Mouse (Mus musculus): Measurements from ENCODE around the gene Rab2b. TPM values are rescaled to one million over a fixed set of nuclear protein-coding genes. Genes with fewer than 3 reads are reported as not detected.
A peak's percentile ranks its signal among the peaks of the same experiment; 100 is the strongest.

The Rab2b gene
- polyA plus RNA-seq, 1 experiment from 2014 or later, result 7.8 TPM

DNA sequence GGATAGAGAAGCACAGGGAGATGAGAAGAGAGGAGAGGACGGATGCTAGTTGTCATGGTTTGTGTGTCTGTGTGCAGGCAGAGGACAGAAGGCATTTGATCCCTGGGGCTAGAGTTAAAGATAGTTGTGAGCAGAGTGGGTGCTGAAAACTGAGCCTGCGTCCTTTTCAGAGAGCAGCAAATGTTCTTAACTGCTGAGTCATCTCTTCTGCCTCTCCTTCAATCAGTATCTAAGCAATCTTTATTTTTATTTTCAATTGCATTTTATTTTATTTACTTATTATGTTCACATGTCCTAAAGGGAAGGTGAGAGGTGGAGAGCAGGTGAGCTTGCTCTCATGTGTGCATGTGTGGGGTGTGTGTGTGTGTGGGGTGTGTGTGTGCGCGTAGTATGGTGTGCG is 4.3 kb upstream of the Rab2b start:
- Histone ChIP-seq H3K9me3 (ENCODE audit: control insufficient read depth) (no peaks in the 10 kb centered on the region), H3K27ac (ENCODE audit: low read depth, low read length) (no peak overlapping the region), H3K36me3 (ENCODE audit: control insufficient read depth, insufficient read depth) (peaks cover 33% of the 10 kb centered on the region), H3K9ac (ENCODE audit: low read depth, low read length) (no peak overlapping the region), H3K4me2 (replicated peaks; ENCODE audit: low read depth) (no peak overlapping the region), H3K27me3 (replicated peaks; ENCODE audit: control insufficient read depth, insufficient read depth, low read length) (no peaks in the 10 kb centered on the region), H3K4me1 (replicated peaks; ENCODE audit: control insufficient read depth, insufficient read depth, low read length) (0 out of 2 replicates have a peak, but pooled peaks cover 2% of the 10 kb centered on the region), H3K4me3 (ENCODE audit: low read depth, low read length) (no peak overlapping the region)
- TF ChIP-seq CTCF (IDR thresholded peaks at IDR 0.05; ENCODE audit: low read depth), result no peak
- ATAC-seq, result no peak
- 96% methylated on average over 5 of the region's 5 CpGs for WGBS

DNA sequence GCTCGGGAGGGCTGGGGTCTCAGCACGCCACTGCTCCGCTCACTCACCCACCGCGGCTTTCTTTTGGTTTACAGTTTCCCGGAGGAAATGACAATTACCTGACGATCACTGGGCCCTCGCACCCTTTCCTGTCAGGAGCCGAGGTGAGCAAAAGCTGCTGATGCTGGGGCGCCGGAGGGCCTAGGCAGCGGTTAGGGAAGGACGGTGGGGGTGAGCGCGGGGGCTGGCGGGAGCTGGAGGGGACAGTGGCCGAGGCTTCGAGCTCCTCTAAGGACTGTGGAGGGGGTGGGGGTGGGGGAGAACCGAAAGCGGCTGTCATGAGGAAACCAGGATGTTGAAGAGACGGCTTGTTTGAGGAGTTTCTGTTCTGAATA is 389 bp upstream of the Rab2b start:
- Histone ChIP-seq H3K9ac (ENCODE audit: low read depth, low read length) (peak overlapping the region; percentile 91), H3K27me3 (replicated peaks; ENCODE audit: control insufficient read depth, insufficient read depth, low read length) (no peaks in the 10 kb centered on the region), H3K4me1 (replicated peaks; ENCODE audit: control insufficient read depth, insufficient read depth, low read length) (0 out of 2 replicates have a peak, but pooled peaks cover 2% of the 10 kb centered on the region), H3K4me3 (ENCODE audit: low read depth, low read length) (peak overlapping the region; percentile 94), H3K36me3 (ENCODE audit: control insufficient read depth, insufficient read depth) (peaks cover 11% of the 10 kb centered on the region; the same call in 1 of the 2 replicates), H3K9me3 (ENCODE audit: control insufficient read depth) (no peaks in the 10 kb centered on the region), H3K4me2 (replicated peaks; ENCODE audit: low read depth) (peak overlapping the region; percentile 72), H3K27ac (ENCODE audit: low read depth, low read length) (peak overlapping the region; percentile 95)
- peak; percentile 23 for ATAC-seq
- no peak for TF ChIP-seq CTCF (IDR thresholded peaks at IDR 0.05; ENCODE audit: low read depth)
- under 1% methylated on average over 21 of the region's 21 CpGs for WGBS

DNA sequence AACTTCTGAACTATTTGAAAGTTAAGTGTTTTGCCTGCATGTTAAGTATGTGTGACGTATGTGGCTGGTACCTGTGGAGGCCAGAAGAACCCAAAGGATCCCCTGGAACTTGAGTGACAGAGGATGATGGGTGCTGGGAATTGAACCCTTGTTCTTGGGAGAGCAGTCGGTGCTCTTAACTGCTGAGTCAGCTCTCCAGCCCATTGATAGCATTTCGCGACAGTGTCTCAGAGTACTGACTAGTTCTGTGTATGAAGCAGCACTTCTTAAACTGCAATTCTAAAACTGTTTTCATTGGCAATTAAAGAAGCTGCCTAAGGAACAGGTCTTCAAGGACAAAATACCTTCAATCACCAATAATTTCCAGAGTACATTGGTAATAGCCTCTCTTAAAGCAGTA is 2.1 kb downstream of the Rab2b start:
- Histone ChIP-seq H3K9ac (ENCODE audit: low read depth, low read length) (no peak overlapping the region), H3K4me3 (ENCODE audit: low read depth, low read length) (no peak overlapping the region), H3K4me1 (replicated peaks; ENCODE audit: control insufficient read depth, insufficient read depth, low read length) (0 out of 2 replicates have a peak, but pooled peaks cover 2% of the 10 kb centered on the region), H3K9me3 (ENCODE audit: control insufficient read depth) (no peaks in the 10 kb centered on the region), H3K27me3 (replicated peaks; ENCODE audit: control insufficient read depth, insufficient read depth, low read length) (no peaks in the 10 kb centered on the region), H3K4me2 (replicated peaks; ENCODE audit: low read depth) (no peak overlapping the region), H3K36me3 (ENCODE audit: control insufficient read depth, insufficient read depth) (peaks cover 6% of the 10 kb centered on the region; the same call in 1 of the 2 replicates), H3K27ac (ENCODE audit: low read depth, low read length) (no peak overlapping the region)
- 84% methylated on average over 4 of the region's 4 CpGs for WGBS
- no peak for ATAC-seq
- TF ChIP-seq CTCF (IDR thresholded peaks at IDR 0.05; ENCODE audit: low read depth), result no peak

DNA sequence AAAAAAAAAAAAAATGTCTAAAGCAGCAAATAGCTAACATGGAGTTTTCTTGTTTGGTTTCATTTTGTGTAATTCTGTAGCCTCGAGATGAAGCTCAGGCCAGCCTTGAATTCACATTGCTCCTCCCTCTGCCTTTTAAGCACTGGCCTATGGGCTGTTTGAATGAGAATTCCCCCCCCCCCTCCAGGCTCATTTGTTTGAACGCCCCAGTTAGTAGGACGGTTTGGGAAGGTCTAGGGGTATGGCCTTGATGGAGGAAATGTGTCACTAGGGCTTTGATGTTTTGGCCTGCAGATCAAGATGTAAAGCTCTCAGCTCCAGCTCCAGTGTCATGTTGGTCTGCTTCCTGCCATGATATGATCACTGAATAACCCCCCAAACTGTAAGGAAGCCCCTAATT is 6.6 kb downstream of the Rab2b start:
- H3K4me3 ChIP-seq (ENCODE audit: low read depth, low read length), result no peak overlapping the region
- H3K9ac ChIP-seq (ENCODE audit: low read depth, low read length), result no peak overlapping the region
- no peak for TF ChIP-seq CTCF (IDR thresholded peaks at IDR 0.05; ENCODE audit: low read depth)
- no peaks in the 10 kb centered on the region for H3K9me3 ChIP-seq (ENCODE audit: control insufficient read depth)
- peaks cover 18% of the 10 kb centered on the region for H3K36me3 ChIP-seq (ENCODE audit: control insufficient read depth, insufficient read depth)
- no peak for ATAC-seq
- no peaks in the 10 kb centered on the region for H3K27me3 ChIP-seq (replicated peaks; ENCODE audit: control insufficient read depth, insufficient read depth, low read length)
- WGBS, result 74% methylated on average over 3 of the region's 3 CpGs
- no peaks in the 10 kb centered on the region for H3K4me1 ChIP-seq (replicated peaks; ENCODE audit: control insufficient read depth, insufficient read depth, low read length)
- H3K27ac ChIP-seq (ENCODE audit: low read depth, low read length), result no peak overlapping the region
- no peak overlapping the region for H3K4me2 ChIP-seq (replicated peaks; ENCODE audit: low read depth)

DNA sequence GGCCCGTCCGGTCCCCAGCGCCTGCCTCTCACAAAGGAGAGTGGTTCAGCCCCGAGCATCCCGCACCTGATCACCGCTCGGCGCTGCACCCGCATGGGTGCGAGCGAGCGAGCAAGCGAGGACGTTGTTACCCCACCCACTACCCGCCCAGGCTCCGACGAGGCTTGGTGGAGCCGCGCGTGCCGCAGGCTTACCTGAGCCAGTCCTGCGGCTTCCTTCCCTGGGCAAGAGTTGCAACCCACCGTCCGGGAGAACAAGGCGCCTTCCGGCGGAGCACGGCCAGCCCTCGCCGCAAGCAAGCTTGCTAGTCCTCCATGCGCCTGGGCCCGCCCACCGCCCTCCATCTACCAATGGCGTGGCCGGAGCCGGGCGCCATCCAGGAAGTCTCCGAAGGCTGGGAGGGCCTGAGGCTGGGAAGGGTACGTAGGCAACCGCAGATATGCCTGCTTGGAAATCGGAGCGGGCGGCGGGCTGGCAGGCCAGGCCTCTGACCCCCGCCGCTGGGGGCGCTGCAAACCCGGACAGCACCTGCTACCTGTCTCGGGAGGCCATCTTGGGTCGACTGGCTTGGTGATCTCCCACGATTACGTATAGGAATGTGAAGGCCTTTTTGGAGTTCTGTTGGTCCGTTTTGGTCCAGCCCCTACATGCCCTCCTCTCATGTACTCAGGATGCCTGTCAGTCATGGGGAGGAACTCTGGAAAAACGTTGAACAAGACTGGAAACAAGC is 21.7 kb downstream of the Rab2b start, which contains the start of gene Chd8:
Chd8 (minus strand) TSS at position 297 of the 730 bp plus-strand sequence.
- H3K4me2 ChIP-seq (replicated peaks; ENCODE audit: low read depth), result peak within 1 kb of the TSS; percentile 68
- H3K9ac ChIP-seq (ENCODE audit: low read depth, low read length), result peak within 1 kb of the TSS; percentile 72
- H3K4me3 ChIP-seq (ENCODE audit: low read depth, low read length), result peak within 1 kb of the TSS; percentile 54
- ATAC-seq, result peak; percentile 100
- no peaks in the 10 kb centered on the region for H3K27me3 ChIP-seq (replicated peaks; ENCODE audit: control insufficient read depth, insufficient read depth, low read length)
- no peaks in the 10 kb centered on the region for H3K9me3 ChIP-seq (ENCODE audit: control insufficient read depth)
- peaks cover 7% of the 10 kb centered on the region; the same call in 1 of the 2 replicates for H3K36me3 ChIP-seq (ENCODE audit: control insufficient read depth, insufficient read depth)
- 0% methylated on average over 53 of the region's 54 CpGs for WGBS
- peak within 1 kb of the TSS; percentile 85 for H3K27ac ChIP-seq (ENCODE audit: low read depth, low read length)
- TF ChIP-seq CTCF (IDR thresholded peaks at IDR 0.05; ENCODE audit: low read depth), result peak; percentile 95
- no peaks in the 10 kb centered on the region for H3K4me1 ChIP-seq (replicated peaks; ENCODE audit: control insufficient read depth, insufficient read depth, low read length)

DNA sequence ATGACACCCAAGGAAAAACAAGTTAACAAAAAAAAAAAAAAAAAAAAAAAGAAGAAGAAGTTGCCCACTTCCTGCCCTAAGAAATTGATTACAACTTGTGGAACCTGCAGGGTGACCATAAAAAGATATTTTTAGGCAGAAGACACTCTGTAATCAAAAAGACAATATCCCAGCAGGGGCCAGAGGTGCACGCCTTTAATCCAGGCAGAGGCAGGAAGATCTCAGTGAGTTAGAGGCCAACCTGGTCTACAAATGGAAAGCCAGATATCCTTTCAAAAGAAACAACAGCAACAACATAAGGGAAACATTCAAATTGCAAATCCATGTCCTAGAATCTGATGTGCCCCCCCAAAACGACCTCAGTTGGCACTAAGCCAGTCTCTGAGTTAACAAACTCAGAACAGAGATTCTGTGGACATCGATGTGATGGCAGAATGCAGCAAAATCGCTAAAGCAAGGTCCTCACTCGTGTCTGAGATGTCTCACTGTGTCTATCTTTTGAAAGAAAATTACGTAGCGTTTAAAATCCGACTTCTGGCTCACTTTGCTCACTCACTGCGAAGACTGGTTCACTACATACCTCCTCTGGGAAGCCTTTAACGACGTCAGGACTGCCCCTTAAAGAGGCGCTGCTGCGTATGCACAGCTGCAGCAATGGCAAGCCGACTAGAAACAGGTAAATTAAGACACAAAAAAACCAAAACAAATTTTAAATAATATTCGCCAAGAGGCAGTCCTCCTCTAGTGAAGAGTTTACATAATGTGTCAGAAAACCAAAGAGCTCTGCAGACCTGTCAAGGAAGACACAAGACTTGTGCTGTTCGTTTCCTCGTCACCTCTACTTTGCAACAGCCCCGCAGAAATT is 22.8 kb downstream of the Rab2b start:
- whole genome bisulfite sequencing, result 3% methylated on average over 18 of the region's 18 CpGs
- peaks cover 3% of the 10 kb centered on the region; the same call in 1 of the 2 replicates for H3K36me3 ChIP-seq (ENCODE audit: control insufficient read depth, insufficient read depth)
- no peak for TF ChIP-seq CTCF (IDR thresholded peaks at IDR 0.05; ENCODE audit: low read depth)

More for the DNA sequence above, 22.8 kb downstream of the Rab2b start:
- peak overlapping the region; percentile 72 for H3K9ac ChIP-seq (ENCODE audit: low read depth, low read length)
- peak overlapping the region; percentile 85 for H3K27ac ChIP-seq (ENCODE audit: low read depth, low read length)
- no peaks in the 10 kb centered on the region for H3K4me1 ChIP-seq (replicated peaks; ENCODE audit: control insufficient read depth, insufficient read depth, low read length)
- no peaks in the 10 kb centered on the region for H3K9me3 ChIP-seq (ENCODE audit: control insufficient read depth)
- ATAC-seq, result no peak
- H3K27me3 ChIP-seq (replicated peaks; ENCODE audit: control insufficient read depth, insufficient read depth, low read length), result no peaks in the 10 kb centered on the region
- peak overlapping the region; percentile 54 for H3K4me3 ChIP-seq (ENCODE audit: low read depth, low read length)
- peak overlapping the region; percentile 68 for H3K4me2 ChIP-seq (replicated peaks; ENCODE audit: low read depth)

Data from intestine, postnatal 0 days (tissue).